Mouse (Mus musculus) cerebellum, adult 2 months (tissue): Measurements from ENCODE around the gene Kcnj14. TPM values are rescaled to one million over a fixed set of nuclear protein-coding genes. Genes with fewer than 3 reads are reported as not detected.

Experiments
- DNase-seq, 2 experiments: peaks; one replicate each; pipeline ENCODE4 v3.0.0; 2021
- H3K27ac ChIP-seq: fragments of 200-500 bp; 2 replicates; pipeline ENCODE4 v1.5.1; 2012; ENCODE audit warnings: low read length, control low read depth, inconsistent platforms; ENCODE audit not compliant: insufficient read depth
- H3K27me3 ChIP-seq: fragments of 200-500 bp; 2 replicates; pipeline ENCODE4 v1.6.1; 2012; ENCODE audit warnings: inconsistent platforms, mild to moderate bottlenecking, low read length, moderate library complexity; ENCODE audit not compliant: control insufficient read depth, insufficient read depth
- H3K4me1 ChIP-seq: fragments of 200-500 bp; 2 replicates; pipeline ENCODE4 v1.6.1; 2011; ENCODE audit warnings: low read length; ENCODE audit not compliant: control insufficient read depth, insufficient read depth
- H3K4me3 ChIP-seq: fragments of 200-500 bp; replicated peaks from 2 replicates; pipeline ENCODE3; 2011; ENCODE audit warnings: mild to moderate bottlenecking, low read depth, low read length, control low read depth; ENCODE audit not compliant: insufficient read depth
- CTCF ChIP-seq: fragments of 200-500 bp; IDR thresholded peaks from 2 replicates; pipeline ENCODE4 v1.5.1; 2011; ENCODE audit warnings: low read depth, mild to moderate bottlenecking, control low read depth, low read length, moderate library complexity, borderline replicate concordance; ENCODE audit not compliant: insufficient read depth
- POLR2A ChIP-seq: fragments of 200-500 bp; IDR thresholded peaks from 2 replicates; pipeline ENCODE4 v1.6.1; 2011; ENCODE audit warnings: low read length, control low read depth, borderline replicate concordance; ENCODE audit not compliant: insufficient read depth
- WGBS: fragments of 180-500 bp; shearing (Covaris S2); methylation state at CpG from one replicate; pipeline ENCODE4 v1.1.7; 2018; 5-methylcytosine and 5-hydroxymethylcytosine counted together
- polyA plus RNA-seq: library from polyadenylated mRNA; depleted of rRNA; stranded (reverse); fragments of >200 nt; gene quantifications from 2 replicates; pipeline ENCODE4 v1.2.3, GENCODE M21; 2012

Gene Kcnj14
- polyA plus RNA-seq, 1 experiment, result 7.3 TPM

GRCm38 (mm10) chr7:45800001-45800400, 24.6 kb downstream of the Kcnj14 start:
- no peaks in the 10 kb centered on the region for H3K27me3 ChIP-seq
- H3K4me1 ChIP-seq, result peaks cover 13% of the 10 kb centered on the region
- 67% methylated on average over 7 of the region's 7 CpGs for WGBS
- TF ChIP-seq CTCF (no peak), POLR2A (no peak)
- no peak overlapping the region for H3K27ac ChIP-seq
- no peak overlapping the region for H3K4me3 ChIP-seq
- DNase-seq, result no peak

GRCm38 (mm10) chr7:45798931-45799330, 25.7 kb downstream of the Kcnj14 start:
- no peaks in the 10 kb centered on the region for H3K27me3 ChIP-seq
- TF ChIP-seq POLR2A (no peak), CTCF (no peak)
- H3K4me3 ChIP-seq, result no peak overlapping the region
- H3K4me1 ChIP-seq, result peaks cover 13% of the 10 kb centered on the region
- H3K27ac ChIP-seq, result no peak overlapping the region
- 79% methylated on average over 7 of the region's 7 CpGs for WGBS
- no peak for DNase-seq

GRCm38 (mm10) chr7:45798511-45798836, 26.1 kb downstream of the Kcnj14 start:
- Histone ChIP-seq H3K4me1 (peaks cover 13% of the 10 kb centered on the region), H3K27ac (no peak overlapping the region), H3K27me3 (no peaks in the 10 kb centered on the region), H3K4me3 (peak overlapping the region; percentile 41)
- DNase-seq, result peak in 1 of 2 experiments; percentile 41
- whole genome bisulfite sequencing, result 18% methylated on average over 19 of the region's 19 CpGs
- TF ChIP-seq CTCF (no peak), POLR2A (no peak)

- no peaks in the 10 kb centered on the region for H3K27me3 ChIP-seq
- H3K4me3 ChIP-seq, result peak overlapping the region; percentile 41
- peaks cover 13% of the 10 kb centered on the region for H3K4me1 ChIP-seq
- 19% methylated on average over 60 of the region's 60 CpGs for WGBS
- peak; percentile 24 to 25 for DNase-seq
- TF ChIP-seq POLR2A (no peak), CTCF (no peak)
- H3K27ac ChIP-seq, result no peak overlapping the region
Observed at GRCm38 (mm10) chr7:45797661-45798510, 26.7 kb downstream of the Kcnj14 start.

- TF ChIP-seq CTCF (no peak), POLR2A (no peak)
- Histone ChIP-seq H3K27me3 (no peaks in the 10 kb centered on the region), H3K4me3 (no peak overlapping the region), H3K27ac (no peak overlapping the region), H3K4me1 (peaks cover 16% of the 10 kb centered on the region)
- WGBS, result 58% methylated on average over 6 of the region's 6 CpGs
- DNase-seq, result no peak
Observed at GRCm38 (mm10) chr7:45796950-45797349, 27.6 kb downstream of the Kcnj14 start.

GRCm38 (mm10) chr7:45794971-45795370, 29.6 kb downstream of the Kcnj14 start:
- 79% methylated on average over 29 of the region's 29 CpGs for WGBS
- no peak overlapping the region for H3K4me3 ChIP-seq
- peaks cover 12% of the 10 kb centered on the region for H3K4me1 ChIP-seq
- peak; percentile 5 to 28 for DNase-seq
- no peak for TF ChIP-seq POLR2A
- no peak overlapping the region for H3K27ac ChIP-seq
- H3K27me3 ChIP-seq, result no peaks in the 10 kb centered on the region

- H3K4me3 ChIP-seq, result no peak overlapping the region
- no peak overlapping the region for H3K27ac ChIP-seq
- no peak for TF ChIP-seq CTCF
- TF ChIP-seq POLR2A, result no peak
- DNase-seq, result peak; percentile 6 to 18
- H3K27me3 ChIP-seq, result no peaks in the 10 kb centered on the region
- WGBS, result 83% methylated on average over 44 of the region's 44 CpGs
- peaks cover 12% of the 10 kb centered on the region for H3K4me1 ChIP-seq
Observed at GRCm38 (mm10) chr7:45793969-45794585, 30.5 kb downstream of the Kcnj14 start.

GRCm38 (mm10) chr7:45793240-45793639, 31.3 kb downstream of the Kcnj14 start:
- no peak for TF ChIP-seq CTCF
- no peak for TF ChIP-seq POLR2A
- Histone ChIP-seq H3K4me1 (peaks cover 12% of the 10 kb centered on the region), H3K4me3 (no peak overlapping the region), H3K27ac (no peak overlapping the region), H3K27me3 (no peaks in the 10 kb centered on the region)
- peak; percentile 9 to 15 for DNase-seq
- 86% methylated on average over 24 of the region's 24 CpGs for WGBS
